Mouse (Mus musculus) urinary bladder, postnatal 25 days (tissue): Measurements from ENCODE around the gene Crmp1.

Experiments
- DNase-seq: peaks from one replicate; pipeline ENCODE4 v3.0.0; 2022; ENCODE audit warnings: low spot score

The Crmp1 gene

GRCm38 (mm10) chr5:37241224-37241623 lies 516 bp upstream of the Crmp1 start:
- DNase-seq: no peak

GRCm38 (mm10) chr5:37242360-37243168 lies 824 bp downstream of the Crmp1 start:
- DNase-seq: no peak

- DNase-seq: peak; percentile 62
Measured at GRCm38 (mm10) chr5:37243169-37243886, 1.6 kb downstream of the Crmp1 start.

GRCm38 (mm10) chr5:37244161-37244560 lies 2.4 kb downstream of the Crmp1 start:
- DNase-seq: no peak

- DNase-seq: no peak
Measured at GRCm38 (mm10) chr5:37244666-37245242, 3.0 kb downstream of the Crmp1 start.

GRCm38 (mm10) chr5:37245651-37246050 lies 3.9 kb downstream of the Crmp1 start:
- no peak for DNase-seq

GRCm38 (mm10) chr5:37246138-37246910 lies 4.6 kb downstream of the Crmp1 start:
- no peak for DNase-seq

- DNase-seq: no peak
Measured at GRCm38 (mm10) chr5:37247456-37247855, 5.7 kb downstream of the Crmp1 start.

- DNase-seq: no peak
Measured at GRCm38 (mm10) chr5:37248870-37249269, 7.1 kb downstream of the Crmp1 start.

- DNase-seq: no peak
Measured at GRCm38 (mm10) chr5:37251596-37251995, 9.9 kb downstream of the Crmp1 start.

- no peak for DNase-seq
Measured at GRCm38 (mm10) chr5:37252101-37252804, 10.5 kb downstream of the Crmp1 start.

- DNase-seq: no peak
Measured at GRCm38 (mm10) chr5:37254523-37254922, 12.8 kb downstream of the Crmp1 start.

- DNase-seq: no peak
Measured at GRCm38 (mm10) chr5:37256823-37257222, 15.1 kb downstream of the Crmp1 start.

- peak; percentile 11 for DNase-seq
Measured at GRCm38 (mm10) chr5:37257243-37257642, 15.5 kb downstream of the Crmp1 start.

GRCm38 (mm10) chr5:37261734-37262133 lies 20.0 kb downstream of the Crmp1 start:
- DNase-seq: no peak

GRCm38 (mm10) chr5:37263816-37264215 lies 22.1 kb downstream of the Crmp1 start:
- DNase-seq: no peak

GRCm38 (mm10) chr5:37281021-37281420 lies 39.3 kb downstream of the Crmp1 start:
- DNase-seq: no peak

GRCm38 (mm10) chr5:37288374-37288773 lies 46.6 kb downstream of the Crmp1 start:
- no peak for DNase-seq

- peak; percentile 18 for DNase-seq
Measured at GRCm38 (mm10) chr5:37289236-37289635, 47.5 kb downstream of the Crmp1 start.

- no peak for DNase-seq
Measured at GRCm38 (mm10) chr5:37290983-37291382, 49.2 kb downstream of the Crmp1 start.

- DNase-seq: no peak
Measured at GRCm38 (mm10) chr5:37296717-37297116, 55.0 kb downstream of the Crmp1 start.

GRCm38 (mm10) chr5:37298370-37298769 lies 56.6 kb downstream of the Crmp1 start:
- DNase-seq: peak; percentile 40
